Mouse (Mus musculus) CH12.LX (cell line): ENCODE results near the gene Cmtr2. TPM values are rescaled to one million over a fixed set of nuclear protein-coding genes. Genes with fewer than 3 reads are reported as not detected.

Experiments
- DNase-seq: peaks from one replicate; pipeline ENCODE4 v3.0.0-alpha.2; 2013; ENCODE audit errors: extremely low read depth
- H3K27ac ChIP-seq: 2 replicates; pipeline ENCODE4 v1.5.1; 2012; ENCODE audit warnings: low read depth, mild to moderate bottlenecking, control low read depth, moderate library complexity; ENCODE audit not compliant: insufficient read depth
- H3K27me3 ChIP-seq: replicated peaks from 2 replicates; pipeline ENCODE3; 2012; ENCODE audit warnings: inconsistent platforms
- H3K36me3 ChIP-seq, 2 experiments: replicated peaks in 1 of 2; 2 replicates each; pipeline versions ENCODE3 to v1.6.1; 2012; ENCODE audit warnings: inconsistent platforms in 1 of 2, low read length in 1 of 2, mild to moderate bottlenecking in 1 of 2, mixed read lengths in 1 of 2, moderate library complexity in 1 of 2; ENCODE audit not compliant: control insufficient read depth in 1 of 2, insufficient read depth in 1 of 2
- H3K4me1 ChIP-seq, 2 experiments: 2 replicates each; pipeline ENCODE4 v1.6.1; 2012; ENCODE audit warnings: inconsistent platforms in 1 of 2, moderate library complexity in 1 of 2; ENCODE audit not compliant: insufficient read depth in 2 of 2, control insufficient read depth in 1 of 2
- H3K4me2 ChIP-seq: 2 replicates; pipeline ENCODE4 v1.6.1; 2012; ENCODE audit warnings: low read depth, mild to moderate bottlenecking, control low read depth; ENCODE audit not compliant: poor library complexity, insufficient read depth, severe bottlenecking
- H3K4me3 ChIP-seq, 3 experiments: fragments of 150-350 bp in 1 of 3; sonication (generic) in 1 of 3; replicated peaks in 1 of 3; 2 replicates each; pipeline versions ENCODE3 to v1.5.1; 2011 to 2012; ENCODE audit warnings: low read depth in 2 of 3, low read length in 2 of 3, mild to moderate bottlenecking in 2 of 3, moderate library complexity in 2 of 3, control low read depth in 1 of 3, improper control_type of control experiment in 1 of 3, inconsistent platforms in 1 of 3, mixed read lengths in 1 of 3; ENCODE audit not compliant: poor library complexity in 1 of 3
- H3K79me2 ChIP-seq: replicated peaks from 2 replicates; pipeline ENCODE4 v1.6.1; 2012; ENCODE audit warnings: mild to moderate bottlenecking, moderate library complexity; ENCODE audit not compliant: control insufficient read depth, poor library complexity, insufficient read depth, severe bottlenecking; ENCODE audit errors: extremely low read depth
- H3K9ac ChIP-seq: 2 replicates; pipeline ENCODE4 v1.6.1; 2012; ENCODE audit warnings: low read depth, mild to moderate bottlenecking, control low read depth, moderate library complexity; ENCODE audit not compliant: insufficient read depth
- H3K9me3 ChIP-seq: replicated peaks from 2 replicates; pipeline ENCODE3; 2012; ENCODE audit warnings: low read length, inconsistent platforms, mixed read lengths
- BHLHE40 ChIP-seq: IDR thresholded peaks from 2 replicates; pipeline ENCODE4 v1.6.1; 2011; ENCODE audit warnings: mild to moderate bottlenecking, low read depth, low read length, improper control_type of control experiment
- E2F4 ChIP-seq: IDR thresholded peaks from 2 replicates; pipeline ENCODE4 v1.6.1; 2011; ENCODE audit warnings: low read depth, low read length, improper control_type of control experiment; ENCODE audit not compliant: insufficient replicate concordance
- ETS1 ChIP-seq: conservative IDR thresholded peaks from 2 replicates; pipeline ENCODE4 v1.6.1; 2012; ENCODE audit warnings: low read depth, mild to moderate bottlenecking, inconsistent platforms, low read length, improper control_type of control experiment, moderate library complexity
- HCFC1 ChIP-seq: IDR thresholded peaks from 2 replicates; pipeline ENCODE4 v1.6.1; 2012; ENCODE audit warnings: low read depth, mild to moderate bottlenecking, inconsistent platforms, low read length, improper control_type of control experiment
- IRF4 ChIP-seq: IDR thresholded peaks from 2 replicates; pipeline ENCODE4 v1.6.1; 2014; ENCODE audit warnings: low read depth, mild to moderate bottlenecking, inconsistent platforms, low read length, improper control_type of control experiment
- KAT2A ChIP-seq: IDR thresholded peaks from 2 replicates; pipeline ENCODE4 v1.6.1; 2012; ENCODE audit warnings: low read length, improper control_type of control experiment, inconsistent platforms; ENCODE audit not compliant: insufficient replicate concordance
- MAFK ChIP-seq: IDR thresholded peaks from 2 replicates; pipeline ENCODE4 v1.6.1; 2011; ENCODE audit warnings: low read length, improper control_type of control experiment; ENCODE audit not compliant: insufficient replicate concordance
- MAX ChIP-seq: IDR thresholded peaks from 2 replicates; pipeline ENCODE4 v1.6.1; 2011; ENCODE audit warnings: low read length, improper control_type of control experiment
- MXI1 ChIP-seq: IDR thresholded peaks from 2 replicates; pipeline ENCODE4 v1.6.1; 2011; ENCODE audit warnings: mild to moderate bottlenecking, low read depth, low read length, improper control_type of control experiment
- MYC ChIP-seq: IDR thresholded peaks from 2 replicates; pipeline ENCODE4 v1.6.1; 2011; ENCODE audit warnings: low read depth, mild to moderate bottlenecking, improper control_type of control experiment, low read length
- POLR2AphosphoS2 ChIP-seq: IDR thresholded peaks from 2 replicates; pipeline ENCODE4 v1.6.1; 2011; ENCODE audit warnings: low read depth, low read length, improper control_type of control experiment
- RAD21 ChIP-seq: IDR thresholded peaks from 2 replicates; pipeline ENCODE4 v1.6.1; 2011; ENCODE audit warnings: low read depth, mild to moderate bottlenecking, low read length, improper control_type of control experiment, moderate library complexity
- SIN3A ChIP-seq: IDR thresholded peaks from 2 replicates; pipeline ENCODE4 v1.6.1; 2012; ENCODE audit warnings: low read length, improper control_type of control experiment, inconsistent platforms
- TBP ChIP-seq: conservative IDR thresholded peaks from 2 replicates; pipeline ENCODE4 v1.6.1; 2011; ENCODE audit warnings: low read depth, low read length, improper control_type of control experiment
- UBTF ChIP-seq: IDR thresholded peaks from 2 replicates; pipeline ENCODE4 v1.6.1; 2012; ENCODE audit warnings: low read depth, mild to moderate bottlenecking, inconsistent platforms, low read length, improper control_type of control experiment, moderate library complexity
- USF1 ChIP-seq: IDR thresholded peaks from 2 replicates; pipeline ENCODE4 v1.6.1; 2014; ENCODE audit warnings: low read depth, mild to moderate bottlenecking, inconsistent platforms, low read length, improper control_type of control experiment
- USF2 ChIP-seq: conservative IDR thresholded peaks from 2 replicates; pipeline ENCODE4 v1.6.1; 2011; ENCODE audit warnings: low read depth, low read length, improper control_type of control experiment
- ZC3H11A ChIP-seq: IDR thresholded peaks from 2 replicates; pipeline ENCODE4 v1.6.1; 2012; ENCODE audit warnings: low read depth, mild to moderate bottlenecking, inconsistent platforms, low read length, improper control_type of control experiment
- ZKSCAN1 ChIP-seq: IDR thresholded peaks from 2 replicates; pipeline ENCODE4 v1.6.1; 2012; ENCODE audit warnings: low read depth, inconsistent platforms, low read length, improper control_type of control experiment, borderline replicate concordance
- ZMIZ1 ChIP-seq: IDR thresholded peaks from 2 replicates; pipeline ENCODE4 v1.6.1; 2012; ENCODE audit warnings: low read depth, mild to moderate bottlenecking, inconsistent platforms, low read length, improper control_type of control experiment
- ZNF384 ChIP-seq: IDR thresholded peaks from 2 replicates; pipeline ENCODE4 v1.6.1; 2012; ENCODE audit warnings: low read depth, low read length, improper control_type of control experiment, inconsistent platforms
- dilution Hi-C: fragments of 300-500 bp; cut with MboI; formaldehyde crosslinking; loops from 2 replicates; pipeline ENCODE4 v1.14.3; 2020; ENCODE audit warnings: low sequenced_read_pairs; ENCODE audit not compliant: extremely low pct_unique_long_range_greater_than_20kb, extremely low pct_ligation_motif_present
- in situ Hi-C: fragments of 300-500 bp; cut with MboI; formaldehyde crosslinking; loops from 3 replicates; pipeline ENCODE4 v1.14.3; 2019; ENCODE audit warnings: low sequenced_read_pairs, low pct_ligation_motif_present, low pct_unique_long_range_greater_than_20kb, mixed read lengths
- polyA plus RNA-seq: library from polyadenylated mRNA; unstranded; fragments of >175 nt; gene quantifications from 2 replicates; pipeline ENCODE4 v1.2.1, GENCODE M21; 2012; ENCODE audit warnings: low read depth; ENCODE audit not compliant: insufficient read length
- total RNA-seq, 2 experiments: library from RNA; depleted of rRNA; stranded (reverse); fragments of 300-350 nt in 1 of 2; fragments of >200 nt in 1 of 2; gene quantifications; 2 replicates each; pipeline ENCODE4 v1.2.3; 2012 to 2014

The Cmtr2 gene
- total and polyA plus RNA-seq, 3 experiments: 8.7 to 24.2 (median 12.8) TPM

DNA sequence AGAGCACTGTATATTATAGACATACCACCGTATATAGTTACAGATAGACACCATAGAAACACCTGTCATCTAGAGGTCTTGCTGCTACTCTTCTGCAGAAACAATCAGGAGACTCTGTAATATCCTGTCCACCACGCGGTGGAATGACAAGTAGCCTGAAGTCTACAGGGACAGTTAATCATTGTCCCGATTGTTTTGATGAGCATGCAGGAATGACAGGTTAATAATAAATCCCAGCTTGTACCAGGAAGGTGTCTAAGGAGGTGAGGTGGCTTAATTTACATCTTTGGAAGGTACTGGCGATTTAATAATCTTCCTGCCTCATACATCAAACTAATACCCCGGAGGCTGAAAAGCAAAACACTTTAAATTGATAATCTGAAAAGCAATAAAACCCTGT lies 15.3 kb downstream of the Cmtr2 start:
- dilution Hi-C loops (no loop called here), in situ Hi-C loops (no loop called here)
- Histone ChIP-seq H3K27ac (no peak overlapping the region), H3K27me3 (no peaks in the 10 kb centered on the region), H3K4me3 (no peak overlapping the region), H3K79me2 (no peaks in the 10 kb centered on the region), H3K36me3 (no peaks in the 10 kb centered on the region), H3K9ac (no peak overlapping the region), H3K9me3 (no peaks in the 10 kb centered on the region), H3K4me2 (no peak overlapping the region), H3K4me1 (peaks cover 0 to 9% of the 10 kb centered on the region in 2 experiments; a peak in 1 of 4 replicates)
- no peak for TF ChIP-seq MAFK
- no peak for TF ChIP-seq ETS1
- no peak for TF ChIP-seq IRF4
- no peak for DNase-seq

DNA sequence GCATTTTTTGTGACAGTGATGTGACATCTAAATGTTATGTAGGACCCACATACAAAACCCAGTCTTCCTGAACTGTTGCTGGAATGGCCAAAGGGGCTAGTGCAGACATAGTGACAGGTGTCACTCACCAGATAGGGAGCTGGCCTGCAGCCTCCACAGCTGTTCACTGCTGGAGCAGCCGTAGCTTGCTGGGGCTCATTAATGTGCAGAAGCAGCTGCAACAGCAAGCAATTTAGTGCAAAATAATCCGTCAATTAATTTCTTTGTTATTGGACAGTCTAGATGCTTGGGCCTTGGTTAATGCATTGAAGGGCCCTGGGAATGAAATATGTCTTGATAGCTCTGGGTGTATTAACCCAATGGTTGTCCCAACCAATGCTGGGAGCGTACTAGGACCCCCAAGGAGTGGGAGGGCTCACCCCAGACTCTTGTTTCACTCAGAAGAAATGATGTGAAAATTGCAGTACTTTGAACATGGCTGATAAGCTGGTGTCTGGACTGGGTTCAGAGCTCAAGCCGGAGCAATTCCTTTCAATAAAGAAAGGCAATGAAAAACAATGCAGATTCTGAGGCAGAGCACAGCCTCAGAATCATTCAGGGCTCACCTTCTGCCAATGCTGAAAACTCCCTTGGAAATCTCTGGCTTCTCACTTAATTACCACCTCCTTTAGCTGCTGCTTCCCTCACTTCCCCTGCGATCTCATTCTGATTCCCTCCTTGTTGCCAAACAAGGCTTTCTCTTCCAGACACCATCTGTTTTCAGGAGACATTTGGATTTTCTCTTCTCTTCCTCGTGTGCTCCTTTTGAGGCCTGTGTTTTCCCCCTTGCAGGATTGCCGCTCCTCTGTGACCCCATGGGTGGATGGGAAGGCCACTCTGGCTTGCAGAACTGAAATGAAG lies 27.1 kb downstream of the Cmtr2 start:
- no peak for TF ChIP-seq ZKSCAN1
- TF ChIP-seq USF1: no peak
- no peak for TF ChIP-seq POLR2AphosphoS2
- no peak for TF ChIP-seq MXI1
- TF ChIP-seq E2F4: no peak

DNA sequence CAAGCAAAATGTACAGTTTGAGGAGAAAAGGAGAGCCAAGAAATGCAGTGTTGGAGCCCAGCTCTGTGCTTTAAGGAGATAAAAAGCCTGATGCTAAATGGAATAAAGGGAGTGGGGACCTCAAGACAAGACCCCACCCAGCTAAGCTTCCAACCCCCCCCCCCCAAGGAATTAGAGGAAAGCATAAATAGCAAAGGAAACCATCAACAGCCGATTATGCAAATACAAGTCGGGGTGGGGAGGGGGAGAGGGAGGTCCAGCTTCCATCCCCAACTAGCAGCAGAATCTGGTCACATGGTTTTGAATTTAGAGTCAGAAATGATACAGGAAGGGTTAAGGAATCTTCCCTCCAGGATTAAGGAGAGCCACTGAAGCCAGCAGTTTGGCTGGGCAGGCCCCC lies 29.1 kb downstream of the Cmtr2 start:
- Histone ChIP-seq H3K4me2 (no peak overlapping the region), H3K27ac (no peak overlapping the region), H3K4me3 (no peak overlapping the region), H3K79me2 (no peaks in the 10 kb centered on the region), H3K36me3 (no peaks in the 10 kb centered on the region), H3K9me3 (no peaks in the 10 kb centered on the region), H3K4me1 (0 out of 4 replicates have a peak, but pooled peaks cover 0 to 4% of the 10 kb centered on the region in 2 experiments), H3K9ac (no peak overlapping the region), H3K27me3 (peaks cover 2% of the 10 kb centered on the region)
- no peak for DNase-seq
- dilution Hi-C loops (no loop called here), in situ Hi-C loops (no loop called here)
- TF ChIP-seq TBP: no peak
- TF ChIP-seq RAD21: no peak
- TF ChIP-seq KAT2A: no peak
- no peak for TF ChIP-seq ZMIZ1
- no peak for TF ChIP-seq HCFC1
- TF ChIP-seq SIN3A: no peak
- no peak for TF ChIP-seq IRF4
- TF ChIP-seq ZC3H11A: no peak
- no peak for TF ChIP-seq BHLHE40
- TF ChIP-seq UBTF: no peak
- TF ChIP-seq ZNF384: no peak
- TF ChIP-seq MYC: no peak
- no peak for TF ChIP-seq MAX
- no peak for TF ChIP-seq USF2
- no peak for TF ChIP-seq MAFK
- TF ChIP-seq, all 38 proteins: peak for 0

More for the DNA sequence above, 27.1 kb downstream of the Cmtr2 start:
- Histone ChIP-seq H3K27me3 (peaks cover 2% of the 10 kb centered on the region), H3K4me2 (no peak overlapping the region), H3K9me3 (no peaks in the 10 kb centered on the region), H3K9ac (no peak overlapping the region), H3K4me1 (0 out of 4 replicates have a peak, but pooled peaks cover 0 to 4% of the 10 kb centered on the region in 2 experiments), H3K36me3 (no peaks in the 10 kb centered on the region), H3K79me2 (no peaks in the 10 kb centered on the region), H3K27ac (no peak overlapping the region), H3K4me3 (no peak overlapping the region)
- dilution Hi-C loops (no loop called here), in situ Hi-C loops (no loop called here)
- no peak for DNase-seq
